Mouse (Mus musculus): Measurements from ENCODE around the gene Tnpo1. TPM values are rescaled to one million over a fixed set of nuclear protein-coding genes. Genes with fewer than 3 reads are reported as not detected.

Tnpo1 gene
- polyA plus RNA-seq, 1 experiment = 44.1 TPM

GRCm38 (mm10) chr13:98809087-98809486 is 117.1 kb downstream of the Tnpo1 start:
- no peaks in the 10 kb centered on the region for H3K27me3 ChIP-seq (ENCODE audit: control insufficient read depth, insufficient read depth, insufficient read length)
- H3K79me2 ChIP-seq (ENCODE audit: control insufficient read depth, insufficient read depth) = peaks cover 82% of the 10 kb centered on the region
- no peak overlapping the region for H3ac ChIP-seq (ENCODE audit: control insufficient read depth, insufficient read length, low read depth)
- peaks cover 64% of the 10 kb centered on the region for H3K79me3 ChIP-seq (ENCODE audit: low read depth)
- TF ChIP-seq MYOD1 (IDR thresholded peaks at IDR 0.05; ENCODE audit: control insufficient read depth, insufficient read length, low read depth) (no peak), MYOG (IDR thresholded peaks at IDR 0.05; ENCODE audit: control insufficient read depth, extremely low read depth, insufficient read length) (no peak), MAX (IDR thresholded peaks at IDR 0.05) (no peak), CTCF (IDR thresholded peaks at IDR 0.05; ENCODE audit: control insufficient read depth, insufficient read depth, insufficient read length) (no peak), USF1 (IDR thresholded peaks at IDR 0.05; ENCODE audit: low read depth) (peak; percentile 61), FOSL1 (IDR thresholded peaks at IDR 0.05; ENCODE audit: insufficient read depth, low read length, poor library complexity, severe bottlenecking) (no peak), CEBPB (IDR thresholded peaks at IDR 0.05; ENCODE audit: low read depth) (no peak)
- H3K4me3 ChIP-seq (ENCODE audit: insufficient read depth, poor library complexity, severe bottlenecking) = no peak overlapping the region
- peaks cover 10% of the 10 kb centered on the region for H3K36me3 ChIP-seq (ENCODE audit: control insufficient read depth, insufficient read depth)

- Histone ChIP-seq H3K79me3 (ENCODE audit: low read depth) (peaks cover 35% of the 10 kb centered on the region), H3ac (ENCODE audit: control insufficient read depth, insufficient read length, low read depth) (no peak overlapping the region), H3K4me3 (ENCODE audit: insufficient read depth, poor library complexity, severe bottlenecking) (no peak overlapping the region), H3K36me3 (ENCODE audit: control insufficient read depth, insufficient read depth) (peaks cover 46% of the 10 kb centered on the region), H3K27me3 (ENCODE audit: control insufficient read depth, insufficient read depth, insufficient read length) (no peaks in the 10 kb centered on the region), H3K79me2 (ENCODE audit: control insufficient read depth, insufficient read depth) (peaks cover 48% of the 10 kb centered on the region)
- TF ChIP-seq CTCF (IDR thresholded peaks at IDR 0.05; ENCODE audit: control insufficient read depth, insufficient read depth, insufficient read length) (no peak), MYOD1 (IDR thresholded peaks at IDR 0.05; ENCODE audit: control insufficient read depth, insufficient read length, low read depth) (no peak), CEBPB (IDR thresholded peaks at IDR 0.05; ENCODE audit: low read depth) (no peak), MAX (IDR thresholded peaks at IDR 0.05) (no peak), FOSL1 (IDR thresholded peaks at IDR 0.05; ENCODE audit: insufficient read depth, low read length, poor library complexity, severe bottlenecking) (no peak), MYOG (IDR thresholded peaks at IDR 0.05; ENCODE audit: control insufficient read depth, extremely low read depth, insufficient read length) (no peak), USF1 (IDR thresholded peaks at IDR 0.05; ENCODE audit: low read depth) (no peak)
Observed at GRCm38 (mm10) chr13:98804480-98804879, 121.7 kb downstream of the Tnpo1 start.

- TF ChIP-seq USF1 (IDR thresholded peaks at IDR 0.05; ENCODE audit: low read depth) (no peak), MYOD1 (IDR thresholded peaks at IDR 0.05; ENCODE audit: control insufficient read depth, insufficient read length, low read depth) (no peak), CEBPB (IDR thresholded peaks at IDR 0.05; ENCODE audit: low read depth) (no peak), MYOG (IDR thresholded peaks at IDR 0.05; ENCODE audit: control insufficient read depth, extremely low read depth, insufficient read length) (no peak), CTCF (IDR thresholded peaks at IDR 0.05; ENCODE audit: control insufficient read depth, insufficient read depth, insufficient read length) (no peak), MAX (IDR thresholded peaks at IDR 0.05) (no peak), FOSL1 (IDR thresholded peaks at IDR 0.05; ENCODE audit: insufficient read depth, low read length, poor library complexity, severe bottlenecking) (no peak)
- H3K4me3 ChIP-seq (ENCODE audit: insufficient read depth, poor library complexity, severe bottlenecking) = no peak overlapping the region
- H3ac ChIP-seq (ENCODE audit: control insufficient read depth, insufficient read length, low read depth) = no peak overlapping the region
- peaks cover 50% of the 10 kb centered on the region for H3K36me3 ChIP-seq (ENCODE audit: control insufficient read depth, insufficient read depth)
- peaks cover 48% of the 10 kb centered on the region for H3K79me2 ChIP-seq (ENCODE audit: control insufficient read depth, insufficient read depth)
- peaks cover 35% of the 10 kb centered on the region for H3K79me3 ChIP-seq (ENCODE audit: low read depth)
- no peaks in the 10 kb centered on the region for H3K27me3 ChIP-seq (ENCODE audit: control insufficient read depth, insufficient read depth, insufficient read length)
Observed at GRCm38 (mm10) chr13:98803699-98804098, 122.5 kb downstream of the Tnpo1 start.

- Histone ChIP-seq H3K79me2 (ENCODE audit: control insufficient read depth, insufficient read depth) (peaks cover 45% of the 10 kb centered on the region), H3K27me3 (ENCODE audit: control insufficient read depth, insufficient read depth, insufficient read length) (no peaks in the 10 kb centered on the region), H3K79me3 (ENCODE audit: low read depth) (peaks cover 28% of the 10 kb centered on the region), H3ac (ENCODE audit: control insufficient read depth, insufficient read length, low read depth) (no peak overlapping the region), H3K36me3 (ENCODE audit: control insufficient read depth, insufficient read depth) (peaks cover 50% of the 10 kb centered on the region), H3K4me3 (ENCODE audit: insufficient read depth, poor library complexity, severe bottlenecking) (no peak overlapping the region)
- no peak for TF ChIP-seq FOSL1 (IDR thresholded peaks at IDR 0.05; ENCODE audit: insufficient read depth, low read length, poor library complexity, severe bottlenecking)
Observed at GRCm38 (mm10) chr13:98802957-98803356, 123.2 kb downstream of the Tnpo1 start.

GRCm38 (mm10) chr13:98795511-98795910 is 130.7 kb downstream of the Tnpo1 start:
- Histone ChIP-seq H3K36me3 (ENCODE audit: control insufficient read depth, insufficient read depth) (peaks cover 29% of the 10 kb centered on the region), H3K79me3 (ENCODE audit: low read depth) (peaks cover 7% of the 10 kb centered on the region), H3ac (ENCODE audit: control insufficient read depth, insufficient read length, low read depth) (no peak overlapping the region), H3K4me3 (ENCODE audit: insufficient read depth, poor library complexity, severe bottlenecking) (no peak overlapping the region), H3K27me3 (ENCODE audit: control insufficient read depth, insufficient read depth, insufficient read length) (no peaks in the 10 kb centered on the region), H3K79me2 (ENCODE audit: control insufficient read depth, insufficient read depth) (peaks cover 32% of the 10 kb centered on the region)
- TF ChIP-seq MYOG (IDR thresholded peaks at IDR 0.05; ENCODE audit: control insufficient read depth, extremely low read depth, insufficient read length) (no peak), CEBPB (IDR thresholded peaks at IDR 0.05; ENCODE audit: low read depth) (no peak), MAX (IDR thresholded peaks at IDR 0.05) (no peak), MYOD1 (IDR thresholded peaks at IDR 0.05; ENCODE audit: control insufficient read depth, insufficient read length, low read depth) (no peak)

DNA sequence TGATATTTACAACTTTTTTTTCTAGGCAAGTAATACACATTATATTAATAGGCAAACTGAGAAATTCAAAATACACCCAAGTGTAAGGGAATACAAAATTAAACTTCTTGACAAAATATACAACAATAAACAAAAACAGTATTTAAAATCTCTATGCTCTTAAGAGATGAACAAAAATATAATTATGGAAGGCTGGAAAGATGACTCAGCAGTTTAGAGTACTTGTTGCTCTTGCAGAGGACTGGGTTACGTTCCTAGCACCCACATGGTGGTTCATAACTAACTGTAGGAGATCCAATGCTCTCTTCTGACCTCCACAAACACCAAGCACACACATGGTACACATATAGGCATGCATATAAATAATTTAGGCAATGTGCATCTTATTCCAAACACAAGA is 133.3 kb downstream of the Tnpo1 start:
- Histone ChIP-seq H3K79me2 (ENCODE audit: control insufficient read depth, insufficient read depth) (peaks cover 17% of the 10 kb centered on the region), H3K4me3 (ENCODE audit: insufficient read depth, poor library complexity, severe bottlenecking) (no peak overlapping the region), H3ac (ENCODE audit: control insufficient read depth, insufficient read length, low read depth) (no peak overlapping the region), H3K79me3 (ENCODE audit: low read depth) (peaks cover 2% of the 10 kb centered on the region), H3K27me3 (ENCODE audit: control insufficient read depth, insufficient read depth, insufficient read length) (no peaks in the 10 kb centered on the region), H3K36me3 (ENCODE audit: control insufficient read depth, insufficient read depth) (peaks cover 25% of the 10 kb centered on the region)
- no peak for TF ChIP-seq USF1 (IDR thresholded peaks at IDR 0.05; ENCODE audit: low read depth)
- TF ChIP-seq CTCF (IDR thresholded peaks at IDR 0.05; ENCODE audit: control insufficient read depth, insufficient read depth, insufficient read length) = no peak
- no peak for TF ChIP-seq MYOD1 (IDR thresholded peaks at IDR 0.05; ENCODE audit: control insufficient read depth, insufficient read length, low read depth)
- no peak for TF ChIP-seq FOSL1 (IDR thresholded peaks at IDR 0.05; ENCODE audit: insufficient read depth, low read length, poor library complexity, severe bottlenecking)
- TF ChIP-seq MYOG (IDR thresholded peaks at IDR 0.05; ENCODE audit: control insufficient read depth, extremely low read depth, insufficient read length) = no peak
